Mouse (Mus musculus): ENCODE measurements around the gene Wdr64.

DNA sequence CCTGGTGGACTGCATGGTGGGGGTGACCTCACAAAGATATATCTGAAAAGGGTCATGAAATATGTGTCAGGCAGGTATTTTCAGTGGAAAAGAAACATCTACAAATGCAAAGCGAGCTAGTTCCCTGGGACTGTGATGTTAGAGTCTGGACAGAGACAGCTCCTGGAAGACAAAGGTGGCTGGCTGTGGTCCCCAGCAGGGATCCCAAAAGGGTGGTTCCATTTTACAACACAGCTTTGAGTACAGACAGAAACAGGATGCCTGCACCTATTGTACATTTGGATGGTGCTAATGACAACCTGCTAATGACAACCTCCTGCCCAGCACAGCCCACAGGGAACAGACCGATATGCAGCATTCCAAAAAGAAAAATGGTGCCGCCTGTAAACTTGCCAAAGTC lies 28.9 kb upstream of the Wdr64 start:
- no peak for TF ChIP-seq CTCF (IDR thresholded peaks at IDR 0.05; ENCODE audit: low read depth)
- TF ChIP-seq EP300 (optimal IDR thresholded peaks at IDR 0.05), result no peak

Data from stomach, postnatal 0 days (tissue).